Comparison of ENCODE assay signal across 7 mouse cellular contexts in genomic region chr9:102714893-102715505, GRCm38 (mm10). TPM values are rescaled to one million over a fixed set of nuclear protein-coding genes. Genes with fewer than 3 reads are reported as not detected.
A peak's percentile ranks its signal among the peaks of the same experiment; 100 is the strongest.
DNase-seq lines count a peak whose midpoint lies in the region; ATAC-seq and TF ChIP-seq lines count a peak whose summit lies in the region.

No protein-coding gene starts in this region.

- TF ChIP-seq CTCF in kidney, postnatal 0 days (IDR thresholded peaks at IDR 0.05; ENCODE audit: low read depth), result peak; percentile 18; the same call in 1 of the 2 replicates

- peaks cover 41% of the 10 kb centered on the region for H3K4me1 ChIP-seq in midbrain, embryonic 12.5 days
- peaks cover 32% of the 10 kb centered on the region for H3K4me1 ChIP-seq in midbrain, embryonic 13.5 days (replicated peaks)
- peaks cover 9% of the 10 kb centered on the region for H3K4me1 ChIP-seq in embryonic facial prominence, embryonic 11.5 days (ENCODE audit: control insufficient read depth, insufficient read depth, low read length)
- peaks cover 25% of the 10 kb centered on the region for H3K4me1 ChIP-seq in kidney, postnatal 0 days (replicated peaks; ENCODE audit: insufficient read depth, low read length)

- WGBS in midbrain, embryonic 12.5 days, result 6% methylated on average over 7 of the region's 7 CpGs
- 11% methylated on average over 7 of the region's 7 CpGs for WGBS in midbrain, embryonic 13.5 days
- WGBS in embryonic facial prominence, embryonic 11.5 days, result 8% methylated on average over 7 of the region's 7 CpGs
- WGBS in kidney, postnatal 0 days, result 14% methylated on average over 7 of the region's 7 CpGs

- no peaks in the 10 kb centered on the region for H3K9me3 ChIP-seq in midbrain, embryonic 12.5 days
- no peaks in the 10 kb centered on the region for H3K9me3 ChIP-seq in midbrain, embryonic 13.5 days
- no peaks in the 10 kb centered on the region for H3K9me3 ChIP-seq in embryonic facial prominence, embryonic 11.5 days (replicated peaks; ENCODE audit: control insufficient read depth, low read length)
- H3K9me3 ChIP-seq in kidney, postnatal 0 days (replicated peaks; ENCODE audit: low read length), result no peaks in the 10 kb centered on the region

- no peak for TF ChIP-seq POLR2A in myocyte (IDR thresholded peaks at IDR 0.05; ENCODE audit: insufficient read length, low read depth)

- no peak for ATAC-seq in midbrain, embryonic 12.5 days (ENCODE audit: low FRiP score, low read depth)
- no peak for ATAC-seq in midbrain, embryonic 13.5 days
- ATAC-seq in embryonic facial prominence, embryonic 11.5 days (replicated peaks; ENCODE audit: insufficient number of reproducible peaks, low FRiP score, low TSS enrichment, low read depth), result no peak
- no peak for ATAC-seq in kidney, postnatal 0 days (replicated peaks; ENCODE audit: low FRiP score, low read depth)

- peaks cover 2% of the 10 kb centered on the region; the same call in 1 of the 2 replicates for H3K36me3 ChIP-seq in midbrain, embryonic 12.5 days
- H3K36me3 ChIP-seq in midbrain, embryonic 13.5 days, result peaks cover 1% of the 10 kb centered on the region
- H3K36me3 ChIP-seq in embryonic facial prominence, embryonic 11.5 days (replicated peaks; ENCODE audit: control insufficient read depth, insufficient read depth, low read depth, low read length), result no peaks in the 10 kb centered on the region
- H3K36me3 ChIP-seq in kidney, postnatal 0 days (ENCODE audit: insufficient read depth, low read length), result 0 out of 2 replicates have a peak, but pooled peaks cover 2% of the 10 kb centered on the region
- no peaks in the 10 kb centered on the region for H3K36me3 ChIP-seq in myocyte (ENCODE audit: control insufficient read depth, insufficient read depth)

- no peak overlapping the region for H3K4me2 ChIP-seq in midbrain, embryonic 12.5 days (replicated peaks)
- no peak overlapping the region for H3K4me2 ChIP-seq in midbrain, embryonic 13.5 days (replicated peaks)
- no peak overlapping the region for H3K4me2 ChIP-seq in embryonic facial prominence, embryonic 11.5 days (ENCODE audit: low read depth, low read length)
- H3K4me2 ChIP-seq in kidney, postnatal 0 days (ENCODE audit: low read length), result no peak overlapping the region
- peak overlapping the region; percentile 38 for H3K4me2 ChIP-seq in myocyte (ENCODE audit: low read depth)

- H3ac ChIP-seq in myocyte (ENCODE audit: control insufficient read depth, insufficient read length), result no peak overlapping the region

- peaks cover 23% of the 10 kb centered on the region for H3K79me2 ChIP-seq in myocyte (ENCODE audit: control insufficient read depth, insufficient read depth)

- H3K4me3 ChIP-seq in midbrain, embryonic 12.5 days, result no peak overlapping the region
- no peak overlapping the region for H3K4me3 ChIP-seq in midbrain, embryonic 13.5 days (replicated peaks)
- H3K4me3 ChIP-seq in embryonic facial prominence, embryonic 11.5 days (ENCODE audit: low read depth, low read length), result no peak overlapping the region
- H3K4me3 ChIP-seq in kidney, postnatal 0 days (replicated peaks; ENCODE audit: low read depth, low read length), result no peak overlapping the region
- no peak overlapping the region for H3K4me3 ChIP-seq in myocyte

- peak overlapping the region; percentile 31; the same call in 1 of the 2 replicates for H3K9ac ChIP-seq in midbrain, embryonic 12.5 days (replicated peaks)
- no peak overlapping the region for H3K9ac ChIP-seq in midbrain, embryonic 13.5 days (replicated peaks)
- no peak overlapping the region for H3K9ac ChIP-seq in embryonic facial prominence, embryonic 11.5 days (replicated peaks; ENCODE audit: low read length)
- 0 out of 2 replicates have a peak overlapping the region, but pooled peaks have one; percentile 3 for H3K9ac ChIP-seq in kidney, postnatal 0 days (ENCODE audit: low read depth, low read length)

- H3K27ac ChIP-seq in midbrain, embryonic 12.5 days (replicated peaks), result no peak overlapping the region
- no peak overlapping the region for H3K27ac ChIP-seq in midbrain, embryonic 13.5 days
- H3K27ac ChIP-seq in embryonic facial prominence, embryonic 11.5 days (replicated peaks; ENCODE audit: low read depth, low read length), result peak overlapping the region; percentile 59; the same call in 1 of the 2 replicates
- H3K27ac ChIP-seq in kidney, postnatal 0 days, result peak overlapping the region; percentile 51; the same call in 1 of the 2 replicates

- DNase-seq in embryonic facial prominence, embryonic 11.5 days (ENCODE audit: low spot score), result peak; percentile 62
- DNase-seq in kidney, postnatal 0 days (ENCODE audit: low spot score), result peak; percentile 75
- no peak for DNase-seq in layer of hippocampus, adult 11-12 months (ENCODE audit: low spot score)
- no peak for DNase-seq in layer of hippocampus, postnatal 25 days (ENCODE audit: extremely low spot score in 1 of 2, low spot score in 1 of 2)

- peaks cover 8% of the 10 kb centered on the region for H3K27me3 ChIP-seq in midbrain, embryonic 12.5 days
- peaks cover under 1% of the 10 kb centered on the region; the same call in 1 of the 2 replicates for H3K27me3 ChIP-seq in midbrain, embryonic 13.5 days
- no peaks in the 10 kb centered on the region for H3K27me3 ChIP-seq in embryonic facial prominence, embryonic 11.5 days (ENCODE audit: control insufficient read depth, insufficient read depth, low read length)
- H3K27me3 ChIP-seq in kidney, postnatal 0 days (ENCODE audit: insufficient read depth, low read length), result no peaks in the 10 kb centered on the region
- H3K27me3 ChIP-seq in myocyte (ENCODE audit: control insufficient read depth, insufficient read depth, insufficient read length), result no peaks in the 10 kb centered on the region

TF ChIP-seq in myocyte, 11 proteins besides CTCF, POLR2A, EP300 and RAD21:
- TF ChIP-seq SRF (IDR thresholded peaks at IDR 0.05; ENCODE audit: control insufficient read depth, insufficient read length, low read depth), result no peak
- peak in 1 of 3 experiments; percentile 47 for TF ChIP-seq MYOD1 (IDR thresholded peaks at IDR 0.05; ENCODE audit: control insufficient read depth in 1 of 3, insufficient read length in 2 of 3, low read depth in 2 of 3)
- TF ChIP-seq CEBPB (IDR thresholded peaks at IDR 0.05; ENCODE audit: insufficient read depth, poor library complexity, severe bottlenecking), result peak; percentile 56
- TF ChIP-seq POLR2AphosphoS2 (IDR thresholded peaks at IDR 0.05; ENCODE audit: insufficient read length, low read depth), result no peak
- peak in 1 of 3 experiments; percentile 81 for TF ChIP-seq MYOG (IDR thresholded peaks at IDR 0.05; ENCODE audit: control insufficient read depth in 1 of 3, insufficient read depth in 1 of 3, insufficient read length in 2 of 3, low read depth in 2 of 3)

RNA-seq across cellular contexts. Expression of gene Amotl2, which starts 1.5 kb away (rescaled TPM):
- polyA plus RNA-seq in midbrain, embryonic 12.5 days (2016; fragmentation: Nextera tagmentation; extraction: Ambion mirVana), result 108 and 114 TPM in 2 replicates
- 65.0 and 80.6 TPM in 2 replicates for polyA plus RNA-seq in midbrain, embryonic 13.5 days (2015; fragmentation: Nextera tagmentation; extraction: Ambion mirVana)
- 36.0 and 39.0 TPM in 2 replicates for polyA plus RNA-seq in embryonic facial prominence, embryonic 11.5 days (2014; fragmentation: Nextera tagmentation; extraction: Ambion mirVana)
- polyA plus RNA-seq in kidney, postnatal 0 days (2015; fragmentation: Nextera tagmentation; extraction: Ambion mirVana), result 40.8 and 44.3 TPM in 2 replicates
- polyA plus RNA-seq in myocyte (2012; fragmentation: generic; extraction: Trizol), result 67.2 TPM
- 10 to 100 TPM; 19.1 to 24.1 TPM for total RNA-seq in layer of hippocampus, postnatal 25 days (2021)

Comparison
In these comparisons a context has a peak if more than half of its experiments do, and no peak if none do; other contexts are left out.
1. H3K9ac ChIP-seq: peak in midbrain, embryonic 12.5 days (single experiment) and kidney, postnatal 0 days (single experiment); none in midbrain, embryonic 13.5 days (single experiment) and embryonic facial prominence, embryonic 11.5 days (single experiment).
2. H3K27ac ChIP-seq: peak in embryonic facial prominence, embryonic 11.5 days (single experiment) and kidney, postnatal 0 days (single experiment); none in midbrain, embryonic 12.5 days (single experiment) and midbrain, embryonic 13.5 days (single experiment).
3. DNase-seq: peak in embryonic facial prominence, embryonic 11.5 days (single experiment) and kidney, postnatal 0 days (single experiment); none in layer of hippocampus, adult 11-12 months (single experiment) and layer of hippocampus, postnatal 25 days (0 of 2).